Mouse (Mus musculus) embryo, embryonic 10.5 days (tissue): ENCODE data around the gene Bpifa5.
"Not testable (repeated sequence)": the region's sequence is repeated elsewhere in the genome, so short reads cannot be mapped to it uniquely, and the experiment has no call there.

Experiments
- DNase-seq: peaks from one replicate; pipeline ENCODE4 v3.0.0-alpha.2; 2015; ENCODE audit warnings: low spot score

Gene Bpifa5

GRCm38 (mm10) chr2:154162307-154162706 lies at the start of gene Bpifa5:
TSS of gene Bpifa5 (plus strand) at chr2:154162607.
- no peak for DNase-seq

GRCm38 (mm10) chr2:154117381-154117780 lies 45.0 kb upstream of the Bpifa5 start:
- DNase-seq: no peak

- DNase-seq: no peak
Measured at GRCm38 (mm10) chr2:154130120-154130519, 32.3 kb upstream of the Bpifa5 start, which contains the start of gene Bpifa3. TSS of gene Bpifa3 (plus strand) at chr2:154130336.

- DNase-seq: no peak
Measured at GRCm38 (mm10) chr2:154142580-154142979, 19.8 kb upstream of the Bpifa5 start, which contains the start of gene Bpifa1. TSS of gene Bpifa1 (plus strand) at chr2:154142880.

- DNase-seq: no peak
Measured at GRCm38 (mm10) chr2:154143735-154144134, 18.7 kb upstream of the Bpifa5 start.

GRCm38 (mm10) chr2:154147496-154147895 lies 14.9 kb upstream of the Bpifa5 start:
- no peak for DNase-seq

GRCm38 (mm10) chr2:154158433-154158832 lies 4.0 kb upstream of the Bpifa5 start:
- DNase-seq: peak; percentile 50

- no peak for DNase-seq
Measured at GRCm38 (mm10) chr2:154163306-154163705, 899 bp downstream of the Bpifa5 start.

GRCm38 (mm10) chr2:154169172-154169571 lies 6.8 kb downstream of the Bpifa5 start:
- no peak for DNase-seq

GRCm38 (mm10) chr2:154171621-154172020 lies 9.2 kb downstream of the Bpifa5 start:
- DNase-seq: no peak

GRCm38 (mm10) chr2:154173313-154173712 lies 10.9 kb downstream of the Bpifa5 start:
- peak; percentile 71 for DNase-seq

GRCm38 (mm10) chr2:154181900-154182299 lies 19.5 kb downstream of the Bpifa5 start:
- DNase-seq: not testable (repeated sequence)

- not testable (repeated sequence) for DNase-seq
Measured at GRCm38 (mm10) chr2:154183061-154183460, 20.7 kb downstream of the Bpifa5 start.

- no peak for DNase-seq
Measured at GRCm38 (mm10) chr2:154185319-154185718, 22.9 kb downstream of the Bpifa5 start.

- no peak for DNase-seq
Measured at GRCm38 (mm10) chr2:154185748-154186147, 23.3 kb downstream of the Bpifa5 start.

- DNase-seq: peak; percentile 50
Measured at GRCm38 (mm10) chr2:154187468-154187867, 25.1 kb downstream of the Bpifa5 start.

GRCm38 (mm10) chr2:154189877-154190434 lies 27.5 kb downstream of the Bpifa5 start:
- DNase-seq: no peak

- no peak for DNase-seq
Measured at GRCm38 (mm10) chr2:154190546-154191258, 28.3 kb downstream of the Bpifa5 start, which contains the start of gene Bpifb1. TSS of gene Bpifb1 (plus strand) at chr2:154190818.

- DNase-seq: no peak
Measured at GRCm38 (mm10) chr2:154192141-154192540, 29.7 kb downstream of the Bpifa5 start.

GRCm38 (mm10) chr2:154193071-154193470 lies 30.7 kb downstream of the Bpifa5 start:
- no peak for DNase-seq

- no peak for DNase-seq
Measured at GRCm38 (mm10) chr2:154193994-154194504, 31.6 kb downstream of the Bpifa5 start.

GRCm38 (mm10) chr2:154197036-154197435 lies 34.6 kb downstream of the Bpifa5 start:
- no peak for DNase-seq

- DNase-seq: no peak
Measured at GRCm38 (mm10) chr2:154204630-154205029, 42.2 kb downstream of the Bpifa5 start.
